ENCODE assay signal across 16 mouse cellular contexts in genomic region chr5:4311169-4311568, GRCm38 (mm10).
DNase-seq lines count a peak whose midpoint lies in the region; ATAC-seq lines count a peak whose summit lies in the region.
"Had no signal": no experiment of that assay in that cellular context is flagged by ENCODE, and none has a peak within 500 bp of the region (broad histone marks: within the 10 kb centered on the region; RNA-seq: fewer than 3 reads in every experiment).

No protein-coding gene starts in this region.

- H3K9ac ChIP-seq in embryonic facial prominence, embryonic 11.5 days (replicated peaks; ENCODE audit: low read length) = no peak overlapping the region
- no peak overlapping the region for H3K9ac ChIP-seq in heart, embryonic 16.5 days (ENCODE audit: low read length)
- H3K9ac ChIP-seq in forebrain, embryonic 16.5 days (replicated peaks; ENCODE audit: low read depth, low read length) = no peak overlapping the region
- no peak overlapping the region for H3K9ac ChIP-seq in neural tube, embryonic 15.5 days (replicated peaks)
- H3K9ac ChIP-seq: midbrain, embryonic 15.5 days; neural tube, embryonic 12.5 days had no signal

- no peak overlapping the region for H3K4me3 ChIP-seq in embryonic facial prominence, embryonic 11.5 days (ENCODE audit: low read depth, low read length)
- no peak overlapping the region for H3K4me3 ChIP-seq in embryonic facial prominence, embryonic 10.5 days
- H3K4me3 ChIP-seq in heart, embryonic 16.5 days (ENCODE audit: low read length) = no peak overlapping the region
- no peak overlapping the region for H3K4me3 ChIP-seq in forebrain, embryonic 16.5 days (replicated peaks; ENCODE audit: low read length)
- H3K4me3 ChIP-seq in neural tube, embryonic 15.5 days (replicated peaks) = no peak overlapping the region
- H3K4me3 ChIP-seq: hindbrain, embryonic 10.5 days; midbrain, embryonic 15.5 days; neural tube, embryonic 12.5 days had no signal

- 60% methylated on average over 4 of the region's 4 CpGs for WGBS in embryonic facial prominence, embryonic 11.5 days
- WGBS in embryonic facial prominence, embryonic 10.5 days = 69% methylated on average over 4 of the region's 4 CpGs
- WGBS in heart, embryonic 16.5 days = 47% methylated on average over 4 of the region's 4 CpGs
- WGBS in forebrain, embryonic 16.5 days = 39% methylated on average over 4 of the region's 4 CpGs
- WGBS in neural tube, embryonic 15.5 days = 85% methylated on average over 4 of the region's 4 CpGs

- 0 out of 2 replicates have a peak overlapping the region, but pooled peaks have one; percentile 25 for H3K27ac ChIP-seq in embryonic facial prominence, embryonic 11.5 days (replicated peaks; ENCODE audit: low read depth, low read length)
- no peak overlapping the region for H3K27ac ChIP-seq in embryonic facial prominence, embryonic 10.5 days (replicated peaks)
- H3K27ac ChIP-seq in heart, embryonic 16.5 days (ENCODE audit: low read length) = peak overlapping the region; percentile 79
- no peak overlapping the region for H3K27ac ChIP-seq in forebrain, embryonic 16.5 days (ENCODE audit: low read length)
- H3K27ac ChIP-seq in neural tube, embryonic 15.5 days (replicated peaks) = no peak overlapping the region
- H3K27ac ChIP-seq: hindbrain, embryonic 10.5 days; midbrain, embryonic 15.5 days; neural tube, embryonic 12.5 days had no signal

- no peaks in the 10 kb centered on the region for H3K27me3 ChIP-seq in embryonic facial prominence, embryonic 11.5 days (ENCODE audit: control insufficient read depth, insufficient read depth, low read length)
- no peaks in the 10 kb centered on the region for H3K27me3 ChIP-seq in embryonic facial prominence, embryonic 10.5 days (replicated peaks; ENCODE audit: low read depth, poor library complexity, severe bottlenecking)
- H3K27me3 ChIP-seq in heart, embryonic 16.5 days (ENCODE audit: control insufficient read depth, insufficient read depth, low read length) = no peaks in the 10 kb centered on the region
- H3K27me3 ChIP-seq in forebrain, embryonic 16.5 days (replicated peaks; ENCODE audit: control insufficient read depth, insufficient read depth, low read length) = no peaks in the 10 kb centered on the region
- no peaks in the 10 kb centered on the region for H3K27me3 ChIP-seq in neural tube, embryonic 15.5 days (replicated peaks)
- H3K27me3 ChIP-seq: CH12.LX; midbrain, embryonic 15.5 days had no signal

- H3K9me3 ChIP-seq in embryonic facial prominence, embryonic 11.5 days (replicated peaks; ENCODE audit: control insufficient read depth, low read length) = no peaks in the 10 kb centered on the region
- no peaks in the 10 kb centered on the region for H3K9me3 ChIP-seq in embryonic facial prominence, embryonic 10.5 days
- peaks cover 4% of the 10 kb centered on the region for H3K9me3 ChIP-seq in heart, embryonic 16.5 days (replicated peaks; ENCODE audit: control insufficient read depth, low read length)
- no peaks in the 10 kb centered on the region for H3K9me3 ChIP-seq in forebrain, embryonic 16.5 days (ENCODE audit: control insufficient read depth, low read length)
- no peaks in the 10 kb centered on the region for H3K9me3 ChIP-seq in neural tube, embryonic 15.5 days (replicated peaks)
- H3K9me3 ChIP-seq: midbrain, embryonic 15.5 days; neural tube, embryonic 12.5 days had no signal

- no peak for ATAC-seq in embryonic facial prominence, embryonic 11.5 days (replicated peaks; ENCODE audit: insufficient number of reproducible peaks, low FRiP score, low TSS enrichment, low read depth)
- no peak; the same call in 1 of the 2 replicates for ATAC-seq in heart, embryonic 16.5 days (replicated peaks; ENCODE audit: extremely low read depth, insufficient read depth, low FRiP score)
- ATAC-seq in forebrain, embryonic 16.5 days = peak; percentile 72
- ATAC-seq in neural tube, embryonic 15.5 days (ENCODE audit: low FRiP score) = no peak
- ATAC-seq: inflammation-experienced regulatory T-cells, adult 6 months; midbrain, embryonic 15.5 days had no signal

- intact Hi-C loops in heart, postnatal 14 days (cut with DNase I) = no loop called here

- H3K4me2 ChIP-seq in embryonic facial prominence, embryonic 11.5 days (ENCODE audit: low read depth, low read length) = no peak overlapping the region
- no peak overlapping the region for H3K4me2 ChIP-seq in heart, embryonic 16.5 days (ENCODE audit: low read depth, low read length)
- no peak overlapping the region for H3K4me2 ChIP-seq in forebrain, embryonic 16.5 days (ENCODE audit: low read length)
- H3K4me2 ChIP-seq in neural tube, embryonic 15.5 days = no peak overlapping the region
- H3K4me2 ChIP-seq: midbrain, embryonic 15.5 days; neural tube, embryonic 12.5 days had no signal

- no peaks in the 10 kb centered on the region for H3K4me1 ChIP-seq in embryonic facial prominence, embryonic 11.5 days (ENCODE audit: control insufficient read depth, insufficient read depth, low read length)
- peaks cover 7% of the 10 kb centered on the region; the same call in 1 of the 2 replicates for H3K4me1 ChIP-seq in embryonic facial prominence, embryonic 10.5 days
- peaks cover 11% of the 10 kb centered on the region for H3K4me1 ChIP-seq in heart, embryonic 16.5 days (ENCODE audit: control insufficient read depth, insufficient read depth, low read length)
- H3K4me1 ChIP-seq in forebrain, embryonic 16.5 days (replicated peaks; ENCODE audit: control insufficient read depth, insufficient read depth, low read length) = peaks cover 3% of the 10 kb centered on the region; the same call in 1 of the 2 replicates
- no peaks in the 10 kb centered on the region for H3K4me1 ChIP-seq in neural tube, embryonic 15.5 days
- H3K4me1 ChIP-seq: hindbrain, embryonic 10.5 days; midbrain, embryonic 15.5 days; neural tube, embryonic 12.5 days had no signal

- no peak for DNase-seq in embryonic facial prominence, embryonic 11.5 days (ENCODE audit: low spot score)
- DNase-seq in embryonic facial prominence, embryonic 10.5 days (ENCODE audit: low spot score) = no peak
- no peak for DNase-seq in heart, postnatal 14 days
- peak; percentile 11 for DNase-seq in lung, postnatal 10 days
- no peak for DNase-seq in urinary bladder, postnatal 25 days (ENCODE audit: low spot score)
- DNase-seq: cerebellum, adult 11-12 months; kidney, postnatal 14 days; thymus, postnatal 4 days had no signal

- H3K36me3 ChIP-seq in embryonic facial prominence, embryonic 11.5 days (replicated peaks; ENCODE audit: control insufficient read depth, insufficient read depth, low read depth, low read length) = no peaks in the 10 kb centered on the region
- H3K36me3 ChIP-seq in embryonic facial prominence, embryonic 10.5 days (replicated peaks) = no peaks in the 10 kb centered on the region
- no peaks in the 10 kb centered on the region for H3K36me3 ChIP-seq in heart, embryonic 16.5 days (ENCODE audit: control insufficient read depth, insufficient read depth)
- H3K36me3 ChIP-seq in forebrain, embryonic 16.5 days (ENCODE audit: control insufficient read depth, insufficient read depth) = no peaks in the 10 kb centered on the region
- no peaks in the 10 kb centered on the region for H3K36me3 ChIP-seq in neural tube, embryonic 15.5 days
- H3K36me3 ChIP-seq: hindbrain, embryonic 10.5 days; midbrain, embryonic 15.5 days; neural tube, embryonic 12.5 days had no signal

Comparison
In these comparisons a context has a peak if more than half of its experiments do, and no peak if none do; other contexts are left out.
1. H3K27ac ChIP-seq: peak in embryonic facial prominence, embryonic 11.5 days (single experiment) and heart, embryonic 16.5 days (single experiment); none in embryonic facial prominence, embryonic 10.5 days (single experiment), forebrain, embryonic 16.5 days (single experiment) and neural tube, embryonic 15.5 days (single experiment).